Mouse (Mus musculus): ENCODE measurements around the gene Hspb9.
A peak's percentile ranks its signal among the peaks of the same experiment; 100 is the strongest.

Hspb9 gene

GRCm38 (mm10) chr11:100735954-100736745 is 22.5 kb downstream of the Hspb9 start:
- DNase-seq = no peak

- DNase-seq = no peak
Observed at GRCm38 (mm10) chr11:100736746-100737080, 23.1 kb downstream of the Hspb9 start.

GRCm38 (mm10) chr11:100737105-100737733 is 23.6 kb downstream of the Hspb9 start:
- DNase-seq = no peak

GRCm38 (mm10) chr11:100738066-100738604 is 24.5 kb downstream of the Hspb9 start, which contains the start of gene Rab5c:
Gene Rab5c (minus strand): TSS chr11:100738215.
- DNase-seq = peak; percentile 98

- DNase-seq = peak; percentile 34
Observed at GRCm38 (mm10) chr11:100738749-100739148, 25.1 kb downstream of the Hspb9 start.

- DNase-seq = no peak
Observed at GRCm38 (mm10) chr11:100741348-100741747, 27.7 kb downstream of the Hspb9 start.

- DNase-seq = peak; percentile 66
Observed at GRCm38 (mm10) chr11:100745085-100745484, 31.4 kb downstream of the Hspb9 start.

GRCm38 (mm10) chr11:100746546-100746945 is 32.9 kb downstream of the Hspb9 start:
- no peak for DNase-seq

- no peak for DNase-seq
Observed at GRCm38 (mm10) chr11:100747114-100747513, 33.5 kb downstream of the Hspb9 start.

GRCm38 (mm10) chr11:100748620-100749019 is 35.0 kb downstream of the Hspb9 start:
- no peak for DNase-seq

GRCm38 (mm10) chr11:100749469-100749868 is 35.8 kb downstream of the Hspb9 start:
- no peak for DNase-seq

- DNase-seq = no peak
Observed at GRCm38 (mm10) chr11:100750127-100750526, 36.5 kb downstream of the Hspb9 start.

GRCm38 (mm10) chr11:100752294-100752693 is 38.6 kb downstream of the Hspb9 start:
- DNase-seq = no peak

- no peak for DNase-seq
Observed at GRCm38 (mm10) chr11:100754021-100754692, 40.5 kb downstream of the Hspb9 start.

- DNase-seq = no peak
Observed at GRCm38 (mm10) chr11:100754693-100755057, 41.0 kb downstream of the Hspb9 start.

- no peak for DNase-seq
Observed at GRCm38 (mm10) chr11:100756476-100756875, 42.8 kb downstream of the Hspb9 start.

GRCm38 (mm10) chr11:100757566-100757965 is 43.9 kb downstream of the Hspb9 start:
- DNase-seq = no peak

- DNase-seq = peak; percentile 55
Observed at GRCm38 (mm10) chr11:100758707-100759610, 45.3 kb downstream of the Hspb9 start.

- DNase-seq = peak; percentile 83
Observed at GRCm38 (mm10) chr11:100759611-100760233, 46.1 kb downstream of the Hspb9 start, which contains the start of gene Kcnh4. Gene Kcnh4 (minus strand): TSS chr11:100759942.

GRCm38 (mm10) chr11:100761547-100762045 is 47.9 kb downstream of the Hspb9 start:
- peak; percentile 79 for DNase-seq

- DNase-seq = no peak
Observed at GRCm38 (mm10) chr11:100762831-100763230, 49.2 kb downstream of the Hspb9 start, which contains the start of gene Hcrt. Gene Hcrt (minus strand): TSS chr11:100762931.

Measured in thymus, postnatal 14 days (tissue).